Mouse (Mus musculus) intestine, embryonic 14.5 days (tissue): ENCODE measurements around the gene Sh3yl1. TPM values are rescaled to one million over a fixed set of nuclear protein-coding genes. Genes with fewer than 3 reads are reported as not detected.
A peak's percentile ranks its signal among the peaks of the same experiment; 100 is the strongest.

ENCODE experiments used
- ATAC-seq: fragments of 200-750 bp; cut with Nextera tagmentation; replicated peaks from 2 replicates; pipeline ENCODE4 v1.8.0; 2017; ENCODE audit warnings: low read depth, moderate number of reproducible peaks, moderate TSS enrichment, moderate library complexity; ENCODE audit not compliant: low FRiP score, low TSS enrichment
- DNase-seq: peaks from one replicate; pipeline ENCODE4 v3.0.0-alpha.2; 2018; ENCODE audit warnings: low spot score
- H3K27ac ChIP-seq: fragments of 300-500 bp; sonication (generic); 2 replicates; pipeline ENCODE4 v1.5.1; 2014; ENCODE audit warnings: low read depth, mild to moderate bottlenecking, control low read depth
- H3K27me3 ChIP-seq: fragments of 300-500 bp; sonication (generic); replicated peaks from 2 replicates; pipeline ENCODE4 v1.6.1; 2014; ENCODE audit warnings: low read length, control low read depth; ENCODE audit not compliant: control insufficient read depth, insufficient read depth
- H3K36me3 ChIP-seq: fragments of 300-500 bp; sonication (generic); 2 replicates; pipeline ENCODE4 v1.6.1; 2014; ENCODE audit warnings: low read length, control low read depth; ENCODE audit not compliant: control insufficient read depth, insufficient read depth
- H3K4me1 ChIP-seq: fragments of 300-500 bp; sonication (generic); replicated peaks from 2 replicates; pipeline ENCODE4 v1.6.1; 2014; ENCODE audit warnings: low read length, control low read depth, mixed read lengths; ENCODE audit not compliant: control insufficient read depth, insufficient read depth
- H3K4me2 ChIP-seq: fragments of 300-500 bp; sonication (generic); 2 replicates; pipeline ENCODE4 v1.6.1; 2014; ENCODE audit warnings: low read length
- H3K4me3 ChIP-seq: fragments of 300-500 bp; sonication (generic); 2 replicates; pipeline ENCODE4 v1.5.1; 2014; ENCODE audit warnings: low read depth, low read length, control low read depth, mixed read lengths
- H3K9ac ChIP-seq: fragments of 300-500 bp; sonication (generic); 2 replicates; pipeline ENCODE4 v1.6.1; 2014; ENCODE audit warnings: mild to moderate bottlenecking, low read length
- H3K9me3 ChIP-seq: fragments of 300-500 bp; sonication (generic); 2 replicates; pipeline ENCODE4 v1.6.1; 2016; ENCODE audit warnings: low read length, control low read depth; ENCODE audit not compliant: control insufficient read depth
- WGBS: fragments of 180-500 bp; shearing (Covaris S2); extraction: QIAGEN DNeasy Blood & Tissue Kit; methylation state at CpG from one replicate; pipeline ENCODE4 v1.1.7; 2014; 5-methylcytosine and 5-hydroxymethylcytosine counted together
- polyA plus RNA-seq: library from polyadenylated mRNA; unstranded; fragments of >200 nt; fragmentation: Nextera tagmentation; extraction: Ambion mirVana; gene quantifications from 2 replicates; pipeline ENCODE4 v1.2.1, GENCODE M21; 2014

Sh3yl1 gene
- polyA plus RNA-seq, result 17.7 and 18.7 TPM in 2 replicates

- Histone ChIP-seq H3K4me2 (peak within 1 kb of the TSS; percentile 93), H3K4me3 (peak within 1 kb of the TSS; percentile 57), H3K9ac (peak within 1 kb of the TSS; percentile 69), H3K27me3 (no peaks in the 10 kb centered on the region), H3K36me3 (peaks cover 5% of the 10 kb centered on the region), H3K9me3 (no peaks in the 10 kb centered on the region), H3K4me1 (peaks cover 17% of the 10 kb centered on the region), H3K27ac (0 out of 2 replicates have a peak within 1 kb of the TSS, but pooled peaks have one; percentile 22)
- ATAC-seq, result peak; percentile 96
- WGBS, result under 1% methylated on average over 52 of the region's 52 CpGs
- peak; percentile 95 for DNase-seq
These were observed at the start of gene Sh3yl1, which contains the start of gene Acp1 for GRCm38 (mm10) chr12:30911261-30912047. Gene Sh3yl1 (plus strand): TSS chr12:30911668. Gene Acp1 (minus strand): TSS chr12:30911589.

GRCm38 (mm10) chr12:30864347-30864746 lies 47.1 kb upstream of the Sh3yl1 start:
- Histone ChIP-seq H3K4me1 (no peaks in the 10 kb centered on the region), H3K9me3 (no peaks in the 10 kb centered on the region), H3K9ac (no peak overlapping the region), H3K36me3 (no peaks in the 10 kb centered on the region), H3K27me3 (no peaks in the 10 kb centered on the region), H3K4me2 (no peak overlapping the region), H3K27ac (no peak overlapping the region), H3K4me3 (no peak overlapping the region)
- WGBS, result 73% methylated on average over 2 of the region's 2 CpGs
- no peak for DNase-seq
- no peak for ATAC-seq

- no peaks in the 10 kb centered on the region for H3K9me3 ChIP-seq
- H3K9ac ChIP-seq, result no peak overlapping the region
- no peak overlapping the region for H3K4me2 ChIP-seq
- 74% methylated on average over 4 of the region's 4 CpGs for WGBS
- no peak for DNase-seq
- H3K36me3 ChIP-seq, result no peaks in the 10 kb centered on the region
- no peaks in the 10 kb centered on the region for H3K4me1 ChIP-seq
- H3K27ac ChIP-seq, result no peak overlapping the region
- H3K27me3 ChIP-seq, result no peaks in the 10 kb centered on the region
- no peak for ATAC-seq
- H3K4me3 ChIP-seq, result no peak overlapping the region
These were observed 45.7 kb upstream of the Sh3yl1 start for GRCm38 (mm10) chr12:30865781-30866180.

GRCm38 (mm10) chr12:30879447-30879846 lies 32.0 kb upstream of the Sh3yl1 start:
- no peaks in the 10 kb centered on the region for H3K9me3 ChIP-seq
- no peaks in the 10 kb centered on the region for H3K36me3 ChIP-seq
- WGBS, result 66% methylated on average over 6 of the region's 6 CpGs
- H3K4me3 ChIP-seq, result no peak overlapping the region
- no peak overlapping the region for H3K4me2 ChIP-seq
- no peak for DNase-seq
- H3K27me3 ChIP-seq, result peaks cover 30% of the 10 kb centered on the region
- no peak overlapping the region for H3K27ac ChIP-seq
- H3K9ac ChIP-seq, result no peak overlapping the region
- ATAC-seq, result no peak
- H3K4me1 ChIP-seq, result no peaks in the 10 kb centered on the region

GRCm38 (mm10) chr12:30883592-30883985 lies 27.9 kb upstream of the Sh3yl1 start:
- ATAC-seq, result no peak
- H3K36me3 ChIP-seq, result no peaks in the 10 kb centered on the region
- DNase-seq, result peak; percentile 54
- H3K27me3 ChIP-seq, result peaks cover 57% of the 10 kb centered on the region
- no peaks in the 10 kb centered on the region for H3K9me3 ChIP-seq
- no peaks in the 10 kb centered on the region for H3K4me1 ChIP-seq
- peak overlapping the region; percentile 96 for H3K4me2 ChIP-seq
- peak overlapping the region; percentile 17; the same call in 1 of the 2 replicates for H3K9ac ChIP-seq
- peak overlapping the region; percentile 50 for H3K4me3 ChIP-seq
- H3K27ac ChIP-seq, result no peak overlapping the region
- WGBS, result 22% methylated on average over 4 of the region's 4 CpGs

GRCm38 (mm10) chr12:30883986-30884621 lies 27.4 kb upstream of the Sh3yl1 start, which contains the start of gene Alkal2:
Gene Alkal2 (plus strand): TSS chr12:30884322.
- ATAC-seq, result peak; percentile 27
- Histone ChIP-seq H3K4me3 (peak within 1 kb of the TSS; percentile 50), H3K36me3 (no peaks in the 10 kb centered on the region), H3K4me2 (peak within 1 kb of the TSS; percentile 96), H3K4me1 (no peaks in the 10 kb centered on the region), H3K27me3 (peaks cover 57% of the 10 kb centered on the region), H3K9me3 (no peaks in the 10 kb centered on the region), H3K9ac (peak within 1 kb of the TSS; percentile 17), H3K27ac (no peak within 1 kb of the TSS)
- WGBS, result under 1% methylated on average over 58 of the region's 58 CpGs
- peak; percentile 73 for DNase-seq

GRCm38 (mm10) chr12:30884622-30885230 lies 26.7 kb upstream of the Sh3yl1 start:
- DNase-seq, result peak; percentile 66
- no peaks in the 10 kb centered on the region for H3K9me3 ChIP-seq
- peak; percentile 55 for ATAC-seq
- H3K9ac ChIP-seq, result peak overlapping the region; percentile 17
- WGBS, result 8% methylated on average over 39 of the region's 39 CpGs
- peak overlapping the region; percentile 50 for H3K4me3 ChIP-seq
- H3K4me2 ChIP-seq, result peak overlapping the region; percentile 96
- H3K36me3 ChIP-seq, result no peaks in the 10 kb centered on the region
- H3K27me3 ChIP-seq, result peaks cover 57% of the 10 kb centered on the region
- no peak overlapping the region for H3K27ac ChIP-seq
- H3K4me1 ChIP-seq, result no peaks in the 10 kb centered on the region

- ATAC-seq (no peak), DNase-seq (no peak)
- Histone ChIP-seq H3K9me3 (no peaks in the 10 kb centered on the region), H3K27me3 (peaks cover 57% of the 10 kb centered on the region), H3K27ac (no peak overlapping the region), H3K36me3 (no peaks in the 10 kb centered on the region), H3K4me2 (no peak overlapping the region), H3K9ac (no peak overlapping the region), H3K4me1 (no peaks in the 10 kb centered on the region), H3K4me3 (no peak overlapping the region)
- 79% methylated on average over 6 of the region's 6 CpGs for WGBS
These were observed 25.6 kb upstream of the Sh3yl1 start for GRCm38 (mm10) chr12:30885891-30886290.
